8 mouse cellular contexts compared by ENCODE assay signal in genomic region chr9:83315941-83316817, GRCm38 (mm10).
A peak's percentile ranks its signal among the peaks of the same experiment; 100 is the strongest.
DNase-seq lines count a peak whose midpoint lies in the region; ATAC-seq and TF ChIP-seq lines count a peak whose summit lies in the region.

No protein-coding gene starts in this region.

- no peak overlapping the region; the same call in 1 of the 2 replicates for H3K27ac ChIP-seq in heart, embryonic 11.5 days (ENCODE audit: low read depth, low read length)

- DNase-seq in heart, postnatal 14 days, result peak; percentile 4 to 22
- peak; percentile 94 for DNase-seq in brain, embryonic 14.5 days (ENCODE audit: low read depth)
- peak; percentile 53 to 62 for DNase-seq in frontal cortex, postnatal 14 days (ENCODE audit: low spot score in 2 of 2)
- DNase-seq in left cerebral cortex, postnatal 14 days (ENCODE audit: low spot score in 2 of 2), result peak; percentile 85 to 93
- DNase-seq in telencephalon, adult 2 months (ENCODE audit: low read depth, low spot score), result peak; percentile 91
- DNase-seq in testis, postnatal 14 days (ENCODE audit: low spot score), result no peak
- DNase-seq in ovary, postnatal 36 days (ENCODE audit: low spot score), result no peak

- H3K4me2 ChIP-seq in heart, embryonic 11.5 days, result no peak overlapping the region

- no peaks in the 10 kb centered on the region for H3K27me3 ChIP-seq in heart, embryonic 11.5 days (ENCODE audit: control insufficient read depth, insufficient read depth, low read length)

- H3K9me3 ChIP-seq in heart, embryonic 11.5 days (replicated peaks; ENCODE audit: control insufficient read depth, low read length), result no peaks in the 10 kb centered on the region

- no peak overlapping the region for H3K9ac ChIP-seq in heart, embryonic 11.5 days (ENCODE audit: low read depth, low read length)

- no peaks in the 10 kb centered on the region for H3K36me3 ChIP-seq in heart, embryonic 11.5 days (ENCODE audit: control insufficient read depth, insufficient read depth, low read length)

- intact Hi-C loops in heart, postnatal 14 days (cut with DNase I), result no loop called here
- intact Hi-C loops in left cerebral cortex, postnatal 14 days (cut with DNase I), result no loop called here

- no peak overlapping the region for H3K4me3 ChIP-seq in heart, embryonic 11.5 days (ENCODE audit: low read depth, low read length)

- no peak for ATAC-seq in heart, embryonic 11.5 days (replicated peaks; ENCODE audit: insufficient number of reproducible peaks, low FRiP score, low TSS enrichment)

- TF ChIP-seq POLR2A in brain, embryonic 14.5 days (IDR thresholded peaks at IDR 0.05; ENCODE audit: borderline replicate concordance, extremely low read depth, insufficient read depth, insufficient read length, poor library complexity, severe bottlenecking), result no peak

- no peak for TF ChIP-seq CTCF in brain, embryonic 14.5 days (IDR thresholded peaks at IDR 0.05; ENCODE audit: borderline replicate concordance, extremely low read depth, insufficient read depth, insufficient read length)

- 61% methylated on average over 10 of the region's 10 CpGs for WGBS in heart, embryonic 11.5 days (ENCODE audit: insufficient replicate concordance)

- no peaks in the 10 kb centered on the region for H3K4me1 ChIP-seq in heart, embryonic 11.5 days (ENCODE audit: control insufficient read depth, insufficient read depth, low read length)

Comparison
In these comparisons a context has a peak if more than half of its experiments do, and no peak if none do; other contexts are left out.
1. DNase-seq: peak in heart, postnatal 14 days (2 of 2), brain, embryonic 14.5 days (single experiment), frontal cortex, postnatal 14 days (2 of 2), left cerebral cortex, postnatal 14 days (2 of 2) and telencephalon, adult 2 months (single experiment); none in testis, postnatal 14 days (single experiment) and ovary, postnatal 36 days (single experiment).